Mouse (Mus musculus) forelimb bud, embryonic 11.5 days (tissue): ENCODE results near the gene Grhl1.

ENCODE experiments used
- DNase-seq: peaks from one replicate; pipeline ENCODE4 v3.0.0-alpha.2; 2012; ENCODE audit warnings: low read depth, low spot score

The Grhl1 gene

DNA sequence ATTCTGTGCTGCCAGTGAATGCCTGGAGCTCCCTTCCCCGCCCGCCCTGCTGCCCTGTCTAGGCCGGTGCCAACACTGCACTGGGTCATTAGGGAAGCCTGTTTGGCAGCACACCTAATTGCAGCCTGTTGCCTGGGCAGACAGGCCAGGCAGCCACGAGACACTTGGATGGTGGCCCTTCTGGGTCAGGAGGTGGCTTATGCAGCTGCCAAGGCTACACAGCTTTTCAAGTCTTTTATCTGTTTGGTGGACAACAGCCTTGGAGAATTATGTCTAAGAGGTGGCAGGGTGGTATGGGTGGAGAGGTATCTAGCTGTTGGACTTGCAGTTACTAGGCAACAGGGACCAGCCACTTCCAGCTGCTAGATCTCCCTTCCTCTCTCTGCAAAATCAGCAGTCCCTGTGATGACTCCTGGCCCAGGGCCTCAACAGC is 70.3 kb downstream of the Grhl1 start:
- DNase-seq = no peak

DNA sequence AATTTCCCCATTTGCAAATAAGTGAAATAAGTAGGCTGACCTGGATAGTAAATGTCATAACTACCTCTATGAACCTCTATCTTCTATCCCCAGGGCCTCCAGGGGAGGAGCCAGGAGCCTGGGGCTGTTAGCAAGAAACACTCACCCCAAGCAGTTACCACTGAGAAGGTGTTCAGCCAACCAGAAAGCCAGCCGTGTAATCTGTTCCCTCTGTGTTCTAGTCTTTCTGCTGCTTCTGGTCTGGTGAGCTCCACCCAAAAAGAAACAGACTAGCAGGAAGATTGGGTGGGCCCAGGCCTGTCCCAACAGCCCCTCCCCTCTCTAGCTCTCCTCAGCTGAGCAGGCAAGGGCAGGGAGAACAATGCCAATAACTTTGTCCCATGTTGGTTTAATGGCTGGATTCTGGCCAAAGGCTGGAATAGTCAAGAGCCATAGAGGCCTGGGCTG is 72.1 kb downstream of the Grhl1 start:
- DNase-seq = no peak

DNA sequence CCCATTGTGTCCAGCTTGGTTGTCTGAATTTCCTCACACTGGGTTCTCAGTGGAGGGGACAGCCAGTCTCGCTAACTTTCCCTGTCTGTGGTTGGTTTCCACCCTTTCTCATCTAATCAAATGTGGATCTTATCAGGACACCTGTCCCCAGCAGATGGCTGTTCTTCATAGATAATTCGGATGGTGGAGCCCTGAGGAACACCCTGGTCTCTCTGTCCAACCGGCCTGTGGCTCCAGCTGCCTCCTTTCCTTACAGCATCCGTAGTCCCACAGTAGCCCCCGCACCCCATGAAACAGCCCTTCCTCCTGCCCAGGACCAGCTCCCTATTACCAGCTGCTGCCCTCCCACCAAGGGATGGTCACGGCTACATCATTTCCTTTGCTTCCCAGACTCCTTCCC is 73.8 kb downstream of the Grhl1 start:
- DNase-seq = no peak

DNA sequence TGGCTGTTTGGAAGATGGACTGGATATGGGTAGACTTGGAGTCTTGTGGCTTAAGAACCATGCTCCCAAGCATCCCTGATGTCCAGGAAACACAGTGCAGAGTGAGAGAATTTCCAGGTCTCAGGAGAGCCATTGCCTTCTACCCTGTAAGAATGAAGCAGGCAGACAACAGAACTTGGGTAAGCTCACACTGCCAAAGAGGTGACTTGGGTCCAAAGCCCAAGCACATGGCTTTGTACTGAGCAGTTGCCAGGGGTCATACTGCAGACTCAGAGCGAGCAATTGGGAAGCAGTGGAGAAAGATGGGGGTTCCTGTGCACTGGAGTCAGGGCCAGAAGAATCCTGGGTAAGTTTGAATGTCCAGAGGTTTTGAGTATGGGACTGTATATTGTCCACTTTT is 76.0 kb downstream of the Grhl1 start:
- DNase-seq = no peak

DNA sequence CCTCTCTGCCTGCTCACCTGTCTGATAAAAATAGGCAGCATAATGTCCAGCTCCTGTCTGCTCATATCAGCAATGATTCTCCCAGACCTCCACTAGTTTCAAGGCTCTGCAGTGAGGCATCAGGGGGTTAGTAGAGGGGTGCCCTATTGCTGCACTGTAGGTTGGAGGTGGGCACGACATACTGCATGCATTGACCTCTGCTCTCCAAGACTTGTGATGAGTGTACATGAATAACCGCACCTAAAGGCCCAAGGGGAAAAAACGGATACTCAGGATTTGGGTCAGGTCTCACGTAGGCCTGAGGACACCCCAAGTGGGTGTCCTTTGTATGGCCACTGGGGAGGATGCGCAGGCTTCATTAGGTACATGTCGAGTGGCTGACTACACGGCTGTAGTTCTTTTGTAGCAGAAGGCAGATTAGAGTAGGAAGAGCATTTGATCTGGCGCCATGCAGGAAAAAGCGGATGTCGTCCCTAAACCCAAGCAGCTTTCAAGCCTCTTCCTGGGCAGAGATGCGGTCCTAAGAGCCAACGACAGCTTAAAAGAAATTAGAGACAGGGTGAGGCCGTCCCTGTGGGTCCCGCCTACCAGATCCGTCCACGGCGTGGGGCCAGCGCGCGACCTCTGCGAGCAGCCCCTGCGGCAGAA is 78.5 kb downstream of the Grhl1 start:
- DNase-seq = no peak

DNA sequence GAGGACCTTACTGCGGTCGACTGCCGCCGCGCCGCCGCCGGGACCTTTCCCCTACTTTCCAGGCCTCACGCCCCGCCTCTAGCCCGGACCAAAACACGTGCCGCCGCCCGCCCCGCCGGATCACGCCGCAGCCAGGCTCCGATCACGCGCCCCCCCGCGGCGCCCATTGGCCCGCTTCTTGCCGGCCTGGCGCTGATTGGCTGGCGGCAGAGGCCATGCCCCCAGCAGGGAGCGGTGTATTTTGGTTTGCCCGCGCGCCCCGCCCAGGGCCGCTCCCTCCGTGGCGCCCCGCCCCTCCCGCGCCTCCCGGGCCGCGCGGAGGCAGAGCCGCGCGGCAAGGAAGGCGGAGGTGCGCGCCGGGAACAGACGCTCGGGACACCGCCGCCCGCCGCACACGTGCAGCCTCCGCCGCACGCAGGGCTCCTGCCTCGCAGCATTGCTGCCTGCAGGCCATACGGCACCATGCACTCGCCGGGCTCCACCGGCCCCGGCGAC is 79.0 kb downstream of the Grhl1 start, which contains the start of gene Klf11:
Gene Klf11, plus strand, starts transcription at position 212 of the 495 bp plus-strand sequence.
- DNase-seq = peak; percentile 93

- peak; percentile 92 for DNase-seq
Observed at GRCm38 (mm10) chr12:24651642-24652342, 79.7 kb downstream of the Grhl1 start.

- DNase-seq = no peak
Observed at GRCm38 (mm10) chr12:24654065-24654862, 82.2 kb downstream of the Grhl1 start.

DNA sequence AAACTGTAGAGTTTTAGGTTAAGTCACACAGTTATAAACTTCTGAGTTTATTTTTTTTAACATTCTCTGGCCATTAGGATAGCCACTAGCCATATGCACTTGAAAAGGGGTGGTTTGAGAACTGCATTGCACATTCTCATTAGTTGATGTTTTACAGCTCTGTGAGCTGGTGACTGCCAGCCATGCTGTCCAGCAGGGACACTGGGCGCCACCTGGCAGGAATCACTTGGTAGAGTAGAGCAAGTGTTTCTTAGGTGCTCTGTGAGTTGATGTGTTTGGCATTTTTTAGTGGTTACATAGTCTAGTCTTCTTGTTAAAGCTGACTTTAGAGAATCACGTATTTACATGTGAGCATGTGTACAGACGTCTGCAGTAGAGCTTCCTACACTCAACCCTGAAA is 84.4 kb downstream of the Grhl1 start:
- DNase-seq = no peak

DNA sequence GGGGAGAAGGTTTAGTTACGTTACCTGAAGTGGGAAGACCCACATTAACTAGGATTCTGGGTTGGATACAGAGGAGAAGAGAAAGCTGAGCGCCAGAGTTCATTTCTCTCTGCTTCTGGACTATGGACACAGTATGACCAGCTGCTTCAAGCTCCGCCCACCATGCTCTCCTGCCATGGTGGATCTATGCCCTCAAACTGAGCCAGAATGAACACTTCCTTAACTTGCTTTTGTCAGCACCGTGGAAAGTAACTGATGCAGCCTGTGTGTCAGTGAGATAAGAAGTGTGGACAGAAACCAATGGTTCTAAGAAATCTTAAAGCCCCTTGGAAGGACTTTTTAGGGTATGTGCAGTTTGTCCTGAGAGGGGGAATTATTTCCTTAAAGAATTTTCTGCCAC is 86.9 kb downstream of the Grhl1 start:
- DNase-seq = no peak

DNA sequence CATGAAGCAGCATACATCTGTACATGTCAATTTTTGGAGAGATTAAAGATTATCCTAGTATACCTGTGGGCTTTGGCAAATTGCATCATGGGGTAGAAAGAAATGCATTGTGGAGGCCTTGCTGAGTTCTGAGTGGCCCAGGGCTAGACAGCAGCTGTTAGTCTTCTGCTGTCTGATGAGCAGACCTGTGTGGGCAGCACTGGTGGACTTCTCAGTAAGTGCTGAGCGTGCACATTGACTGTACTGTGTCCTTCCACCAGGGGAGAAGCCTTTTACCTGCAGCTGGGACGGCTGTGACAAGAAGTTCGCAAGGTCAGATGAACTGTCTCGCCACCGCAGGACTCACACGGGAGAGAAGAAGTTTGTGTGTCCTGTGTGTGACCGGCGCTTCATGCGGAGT is 87.8 kb downstream of the Grhl1 start:
- DNase-seq = no peak

DNA sequence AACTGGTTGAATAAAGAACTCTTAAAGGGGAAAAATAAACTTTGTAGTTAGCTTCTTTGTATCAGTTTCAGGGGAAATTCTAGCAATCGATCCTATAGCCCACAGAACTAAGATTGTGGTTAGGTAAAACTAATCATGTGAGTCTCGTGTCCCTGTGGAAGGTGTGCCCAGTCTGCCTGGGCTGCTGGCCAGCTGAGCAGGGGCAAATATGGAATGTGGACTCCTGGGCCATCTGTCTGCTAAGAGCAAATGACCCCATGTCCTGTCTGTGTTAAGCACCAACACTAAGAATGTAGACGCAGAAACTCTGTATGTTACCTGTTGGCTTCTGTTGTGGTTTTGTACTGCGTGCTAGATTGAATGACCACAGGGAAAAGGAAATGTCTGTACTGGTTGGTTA is 89.0 kb downstream of the Grhl1 start:
- DNase-seq = no peak

DNA sequence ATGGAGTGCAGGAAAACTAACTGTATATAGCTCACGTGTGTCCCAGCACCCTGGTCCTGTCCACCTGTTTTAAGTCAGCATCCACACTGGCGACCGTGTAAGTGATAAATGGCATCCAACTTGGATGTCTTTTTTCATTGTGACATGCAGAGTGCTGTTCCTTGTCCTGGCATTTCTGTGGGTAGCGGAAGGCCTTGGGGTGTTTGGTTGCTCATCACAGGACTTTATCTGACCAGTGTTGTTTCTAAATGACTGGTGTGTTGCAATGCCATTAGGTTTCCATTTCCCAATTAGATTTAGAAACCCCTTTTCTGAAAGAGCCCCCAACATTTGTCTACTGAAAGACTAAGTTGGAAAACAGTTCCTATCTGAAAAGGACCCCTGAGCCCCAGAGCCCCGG is 90.0 kb downstream of the Grhl1 start:
- no peak for DNase-seq
